Mouse (Mus musculus) adrenal gland (tissue): ENCODE data around the gene Gm28038.

ENCODE experiments used
- intact Hi-C: fragments of 180-260 bp; cut with DNase I; formaldehyde crosslinking; loops from one replicate; pipeline ENCODE4 v1.15.1; 2025

The Gm28038 gene

GRCm38 (mm10) chr2:30285004-30285403 lies 4.2 kb downstream of the Gm28038 start:
- intact Hi-C loops: no loop called here

GRCm38 (mm10) chr2:30285416-30286181 lies 4.8 kb downstream of the Gm28038 start:
- intact Hi-C loops: no loop called here

- intact Hi-C loops: no loop called here
Measured at GRCm38 (mm10) chr2:30286192-30287026, 5.6 kb downstream of the Gm28038 start, which contains the start of the genes Dolk and Nup188. TSS of gene Dolk (minus strand) at chr2:30286334. TSS of gene Nup188 (plus strand) at chr2:30286397.

- intact Hi-C loops: no loop called here
Measured at GRCm38 (mm10) chr2:30287027-30287373, 6.2 kb downstream of the Gm28038 start.

GRCm38 (mm10) chr2:30299525-30299924 lies 18.7 kb downstream of the Gm28038 start:
- intact Hi-C loops: no loop called here

- intact Hi-C loops: no loop called here
Measured at GRCm38 (mm10) chr2:30299966-30300365, 19.1 kb downstream of the Gm28038 start.

GRCm38 (mm10) chr2:30306087-30306486 lies 25.2 kb downstream of the Gm28038 start:
- intact Hi-C loops: no loop called here

- intact Hi-C loops: no loop called here
Measured at GRCm38 (mm10) chr2:30309351-30309750, 28.5 kb downstream of the Gm28038 start.

GRCm38 (mm10) chr2:30311481-30311880 lies 30.6 kb downstream of the Gm28038 start:
- intact Hi-C loops: no loop called here

GRCm38 (mm10) chr2:30316136-30316535 lies 35.3 kb downstream of the Gm28038 start:
- intact Hi-C loops: no loop called here

- intact Hi-C loops: no loop called here
Measured at GRCm38 (mm10) chr2:30316955-30317354, 36.1 kb downstream of the Gm28038 start.

GRCm38 (mm10) chr2:30319260-30319659 lies 38.4 kb downstream of the Gm28038 start:
- intact Hi-C loops: no loop called here

- intact Hi-C loops: no loop called here
Measured at GRCm38 (mm10) chr2:30323111-30323510, 42.3 kb downstream of the Gm28038 start.

GRCm38 (mm10) chr2:30325296-30325695 lies 44.5 kb downstream of the Gm28038 start:
- intact Hi-C loops: no loop called here

GRCm38 (mm10) chr2:30327276-30327675 lies 46.4 kb downstream of the Gm28038 start:
- intact Hi-C loops: no loop called here

- intact Hi-C loops: no loop called here
Measured at GRCm38 (mm10) chr2:30328791-30329190, 47.9 kb downstream of the Gm28038 start.

- intact Hi-C loops: no loop called here
Measured at GRCm38 (mm10) chr2:30335324-30335723, 54.5 kb downstream of the Gm28038 start.

GRCm38 (mm10) chr2:30336174-30336915 lies 55.5 kb downstream of the Gm28038 start:
- intact Hi-C loops: no loop called here

- intact Hi-C loops: no loop called here
Measured at GRCm38 (mm10) chr2:30337179-30337578, 56.3 kb downstream of the Gm28038 start.

GRCm38 (mm10) chr2:30342061-30342460 lies 61.2 kb downstream of the Gm28038 start:
- intact Hi-C loops: no loop called here

GRCm38 (mm10) chr2:30342544-30342943 lies 61.7 kb downstream of the Gm28038 start:
- intact Hi-C loops: no loop called here
